Mouse (Mus musculus) forebrain, embryonic 15.5 days (tissue): ENCODE results near the gene Rfc5. TPM values are rescaled to one million over a fixed set of nuclear protein-coding genes. Genes with fewer than 3 reads are reported as not detected.
"Not testable (repeated sequence)": the region's sequence is repeated elsewhere in the genome, so short reads cannot be mapped to it uniquely, and the experiment has no call there.

Experiments
- ATAC-seq: fragments of 200-750 bp; cut with Nextera tagmentation; replicated peaks from 2 replicates; pipeline ENCODE4 v1.8.0; 2017; ENCODE audit warnings: mild to moderate bottlenecking, moderate TSS enrichment, moderate library complexity
- H3K27ac ChIP-seq: fragments of 300-500 bp; sonication (generic); replicated peaks from 2 replicates; pipeline ENCODE4 v1.5.1; 2015; ENCODE audit warnings: mild to moderate bottlenecking, inconsistent platforms
- H3K27me3 ChIP-seq: fragments of 300-500 bp; sonication (generic); 2 replicates; pipeline ENCODE4 v1.6.1; 2015; ENCODE audit warnings: inconsistent platforms
- H3K36me3 ChIP-seq: fragments of 300-500 bp; sonication (generic); 2 replicates; pipeline ENCODE4 v1.6.1; 2015; ENCODE audit warnings: mild to moderate bottlenecking, inconsistent platforms
- H3K4me1 ChIP-seq: fragments of 300-500 bp; sonication (generic); 2 replicates; pipeline ENCODE4 v1.6.1; 2015; ENCODE audit warnings: inconsistent platforms
- H3K4me2 ChIP-seq: fragments of 300-500 bp; sonication (generic); replicated peaks from 2 replicates; pipeline ENCODE4 v1.6.1; 2015; ENCODE audit warnings: mild to moderate bottlenecking, inconsistent platforms
- H3K4me3 ChIP-seq: fragments of 300-500 bp; sonication (generic); 2 replicates; pipeline ENCODE4 v1.5.1; 2015; ENCODE audit warnings: mild to moderate bottlenecking, inconsistent platforms
- H3K9ac ChIP-seq: fragments of 300-500 bp; sonication (generic); replicated peaks from 2 replicates; pipeline ENCODE4 v1.6.1; 2015; ENCODE audit warnings: mild to moderate bottlenecking, inconsistent platforms
- H3K9me3 ChIP-seq: fragments of 300-500 bp; sonication (generic); 2 replicates; pipeline ENCODE4 v1.6.1; 2016; ENCODE audit warnings: inconsistent platforms
- WGBS: fragments of 180-500 bp; shearing (Covaris S2); methylation state at CpG from one replicate; pipeline ENCODE4 v1.1.7; 2015; ENCODE audit warnings: mixed read lengths; 5-methylcytosine and 5-hydroxymethylcytosine counted together
- polyA plus RNA-seq: library from polyadenylated mRNA; unstranded; fragments of >200 nt; fragmentation: Nextera tagmentation; extraction: Ambion mirVana; gene quantifications from 2 replicates; pipeline ENCODE4 v1.2.1, GENCODE M21; 2015

Rfc5 gene
- polyA plus RNA-seq, result 54.5 and 59.3 TPM in 2 replicates

DNA sequence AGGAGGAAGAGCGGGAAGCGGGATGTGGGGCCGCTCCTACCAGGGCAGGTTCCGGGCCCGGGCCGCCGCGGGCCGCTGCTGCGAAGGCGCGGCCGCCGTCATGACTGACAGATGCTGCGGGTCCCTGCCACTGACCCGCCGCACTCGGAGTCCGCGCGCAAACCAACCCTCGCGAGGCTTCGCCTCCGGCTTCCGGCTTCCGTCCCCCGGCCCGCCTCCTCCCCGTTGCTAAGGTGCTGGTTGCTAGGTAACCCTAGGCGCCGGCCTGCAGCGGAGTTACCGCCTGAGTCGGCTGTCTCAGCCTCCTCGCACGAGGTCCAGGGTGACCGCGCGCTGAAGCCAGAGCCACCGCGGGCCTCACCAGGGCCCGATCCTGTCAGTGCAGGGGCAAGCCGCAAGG is at the start of gene Rfc5:
TSS of gene Rfc5 (minus strand) at position 171 of the 400 bp plus-strand sequence.
- Histone ChIP-seq H3K4me3 (peak within 1 kb of the TSS; percentile 97), H3K27ac (peak within 1 kb of the TSS; percentile 69), H3K27me3 (no peaks in the 10 kb centered on the region), H3K9me3 (no peaks in the 10 kb centered on the region), H3K9ac (peak within 1 kb of the TSS; percentile 90), H3K4me1 (peaks cover 13% of the 10 kb centered on the region), H3K4me2 (peak within 1 kb of the TSS; percentile 75), H3K36me3 (peaks cover 14% of the 10 kb centered on the region)
- under 1% methylated on average over 44 of the region's 44 CpGs for WGBS
- ATAC-seq, result peak; percentile 97

- H3K9me3 ChIP-seq, H3K9ac ChIP-seq, H3K4me2 ChIP-seq, H3K4me3 ChIP-seq, H3K4me1 ChIP-seq, H3K27me3 ChIP-seq, H3K27ac ChIP-seq, ATAC-seq, H3K36me3 ChIP-seq: not testable (repeated sequence)
- WGBS, result 96% methylated on average over 7 of the region's 7 CpGs
Observed at GRCm38 (mm10) chr5:117433501-117433900, 44.7 kb upstream of the Rfc5 start.

- Histone ChIP-seq H3K9me3 (no peaks in the 10 kb centered on the region), H3K27me3 (no peaks in the 10 kb centered on the region), H3K4me3 (no peak overlapping the region), H3K4me1 (peaks cover 22% of the 10 kb centered on the region), H3K4me2 (no peak overlapping the region), H3K27ac (no peak overlapping the region), H3K9ac (no peak overlapping the region), H3K36me3 (no peaks in the 10 kb centered on the region)
- ATAC-seq, result no peak
- WGBS, result 84% methylated on average over 2 of the region's 2 CpGs
Observed at GRCm38 (mm10) chr5:117417442-117417841, 28.6 kb upstream of the Rfc5 start.

- Histone ChIP-seq H3K27me3 (no peaks in the 10 kb centered on the region), H3K4me2 (peak overlapping the region; percentile 81), H3K9ac (peak overlapping the region; percentile 69), H3K4me1 (peaks cover 22% of the 10 kb centered on the region), H3K4me3 (peak overlapping the region; percentile 73), H3K36me3 (no peaks in the 10 kb centered on the region), H3K9me3 (no peaks in the 10 kb centered on the region), H3K27ac (peak overlapping the region; percentile 94)
- no peak for ATAC-seq
- 19% methylated on average over 19 of the region's 19 CpGs for WGBS
Observed at GRCm38 (mm10) chr5:117415011-117415912, 26.4 kb upstream of the Rfc5 start.

DNA sequence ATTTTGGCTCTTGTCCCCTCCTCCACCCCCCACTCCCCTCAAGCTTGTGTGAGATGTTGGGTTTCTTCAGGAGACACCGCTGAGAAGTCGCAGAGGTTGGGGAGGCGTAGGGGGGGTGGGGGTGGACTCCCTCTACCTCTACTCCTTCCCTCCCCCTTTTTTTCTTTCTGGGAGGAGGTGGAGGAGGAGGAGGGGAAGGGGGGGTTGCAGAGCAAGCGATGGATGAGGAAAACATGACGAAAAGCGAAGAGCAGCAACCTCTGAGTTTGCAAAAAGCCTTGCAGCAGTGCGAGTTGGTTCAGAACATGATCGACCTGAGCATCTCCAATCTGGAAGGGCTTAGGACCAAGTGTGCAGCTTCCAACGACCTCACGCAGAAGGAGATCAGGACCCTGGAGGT is 25.8 kb upstream of the Rfc5 start:
- H3K36me3 ChIP-seq, result no peaks in the 10 kb centered on the region
- peak overlapping the region; percentile 73 for H3K4me3 ChIP-seq
- no peaks in the 10 kb centered on the region for H3K27me3 ChIP-seq
- peak overlapping the region; percentile 94 for H3K27ac ChIP-seq
- no peak; the same call in 1 of the 2 replicates for ATAC-seq
- no peaks in the 10 kb centered on the region for H3K9me3 ChIP-seq
- H3K4me1 ChIP-seq, result peaks cover 22% of the 10 kb centered on the region
- peak overlapping the region; percentile 69 for H3K9ac ChIP-seq
- peak overlapping the region; percentile 81 for H3K4me2 ChIP-seq
- under 1% methylated on average over 10 of the region's 10 CpGs for WGBS

- H3K36me3 ChIP-seq, result no peaks in the 10 kb centered on the region
Observed at GRCm38 (mm10) chr5:117413507-117414501, 25.0 kb upstream of the Rfc5 start, which contains the start of gene Ksr2. Gene Ksr2, plus strand, starts transcription at chr5:117414000.

GRCm38 (mm10) chr5:117409369-117409768 is 20.5 kb upstream of the Rfc5 start:
- H3K9me3 ChIP-seq, result no peaks in the 10 kb centered on the region
- H3K27ac ChIP-seq, result no peak overlapping the region
- H3K4me2 ChIP-seq, result no peak overlapping the region
- H3K4me3 ChIP-seq, result no peak overlapping the region
- H3K4me1 ChIP-seq, result peaks cover 4% of the 10 kb centered on the region
- no peak overlapping the region for H3K9ac ChIP-seq
- 78% methylated on average over 6 of the region's 6 CpGs for WGBS
- ATAC-seq, result no peak
- H3K27me3 ChIP-seq, result no peaks in the 10 kb centered on the region
- H3K36me3 ChIP-seq, result no peaks in the 10 kb centered on the region

More at GRCm38 (mm10) chr5:117413507-117414501, 25.0 kb upstream of the Rfc5 start, which contains the start of gene Ksr2:
- Histone ChIP-seq H3K4me3 (peak within 1 kb of the TSS; percentile 73), H3K4me2 (peak within 1 kb of the TSS; percentile 81), H3K9ac (peak within 1 kb of the TSS; percentile 69), H3K4me1 (peaks cover 22% of the 10 kb centered on the region), H3K9me3 (no peaks in the 10 kb centered on the region), H3K27ac (peak within 1 kb of the TSS; percentile 94), H3K27me3 (no peaks in the 10 kb centered on the region)
- WGBS, result under 1% methylated on average over 78 of the region's 89 CpGs
- peak; percentile 93 for ATAC-seq

GRCm38 (mm10) chr5:117408216-117408615 is 19.4 kb upstream of the Rfc5 start:
- no peaks in the 10 kb centered on the region for H3K36me3 ChIP-seq
- no peak for ATAC-seq
- WGBS, result 75% methylated on average over 4 of the region's 4 CpGs

DNA sequence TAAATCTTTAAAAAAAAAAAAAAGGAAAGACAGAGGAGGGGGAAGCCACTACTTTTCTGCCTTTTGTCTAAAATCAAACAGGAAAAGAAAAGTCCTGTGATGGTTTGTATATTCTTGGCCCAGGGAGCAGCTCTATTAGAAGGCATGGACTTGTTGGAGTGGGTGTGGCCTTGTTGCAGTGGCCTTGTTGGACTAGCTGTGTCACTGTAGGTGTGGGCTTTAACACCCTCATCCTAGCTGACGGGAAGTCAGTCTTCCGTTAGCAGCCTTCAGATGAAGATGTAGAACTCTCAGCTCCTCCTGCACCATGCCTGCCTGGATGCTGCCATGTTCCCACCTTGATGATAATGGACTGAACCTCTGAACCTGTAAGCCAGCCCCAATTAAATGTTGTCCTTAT is 15.8 kb upstream of the Rfc5 start:
- ATAC-seq, H3K4me1 ChIP-seq, H3K9me3 ChIP-seq, H3K36me3 ChIP-seq, H3K4me3 ChIP-seq, H3K27ac ChIP-seq, H3K9ac ChIP-seq, H3K27me3 ChIP-seq, H3K4me2 ChIP-seq: not testable (repeated sequence)
- WGBS, result 92% methylated on average over 2 of the region's 2 CpGs

More at GRCm38 (mm10) chr5:117408216-117408615, 19.4 kb upstream of the Rfc5 start:
- no peaks in the 10 kb centered on the region for H3K9me3 ChIP-seq
- H3K4me3 ChIP-seq, result no peak overlapping the region
- H3K27ac ChIP-seq, result no peak overlapping the region
- H3K27me3 ChIP-seq, result no peaks in the 10 kb centered on the region
- no peak overlapping the region for H3K4me2 ChIP-seq
- no peak overlapping the region for H3K9ac ChIP-seq
- H3K4me1 ChIP-seq, result peaks cover 2% of the 10 kb centered on the region

DNA sequence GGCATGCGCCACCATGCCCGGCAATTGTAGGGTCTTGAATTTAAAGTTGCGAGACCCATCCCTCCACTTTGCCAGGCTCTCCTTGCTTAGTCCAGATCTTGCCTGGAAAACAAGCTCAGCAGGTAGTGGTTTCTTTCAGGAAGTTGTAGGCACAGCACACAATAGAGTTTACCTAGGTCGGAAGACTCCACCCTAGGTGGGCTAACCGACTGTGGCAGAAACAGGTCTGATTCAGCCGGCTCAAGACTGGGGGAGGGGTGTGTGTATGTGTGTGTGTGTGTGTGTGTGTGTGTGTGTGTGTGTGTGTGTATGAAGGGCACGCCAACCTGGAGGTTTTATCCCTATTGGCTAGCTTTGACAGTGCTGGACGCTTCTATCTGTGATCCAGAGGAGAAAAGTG is 14.8 kb upstream of the Rfc5 start:
- Histone ChIP-seq H3K27me3 (no peaks in the 10 kb centered on the region), H3K9me3 (no peaks in the 10 kb centered on the region), H3K27ac (no peak overlapping the region), H3K4me2 (no peak overlapping the region), H3K4me3 (no peak overlapping the region), H3K36me3 (no peaks in the 10 kb centered on the region), H3K9ac (no peak overlapping the region), H3K4me1 (no peaks in the 10 kb centered on the region)
- ATAC-seq, result no peak
- 88% methylated on average over 8 of the region's 8 CpGs for WGBS

DNA sequence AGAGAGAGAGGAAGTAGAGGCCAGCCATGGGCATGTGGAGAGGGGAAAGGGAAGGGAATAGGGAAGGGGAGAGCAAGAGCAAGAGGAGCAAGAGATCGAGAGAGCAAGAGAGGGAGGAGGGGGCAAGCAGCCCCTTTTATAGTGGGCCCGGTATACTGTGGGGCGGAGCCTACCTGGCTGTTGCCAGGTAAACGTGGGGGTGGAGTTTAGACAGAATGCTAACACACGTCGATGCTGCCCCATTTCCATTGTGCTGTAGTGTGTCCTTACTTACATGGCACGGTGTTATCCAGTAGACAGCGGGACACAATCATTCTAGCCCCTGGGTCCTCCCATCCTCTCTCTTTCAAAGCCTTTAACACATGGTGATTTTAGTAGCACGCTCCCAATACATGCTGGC is 10.4 kb upstream of the Rfc5 start:
- WGBS, result 84% methylated on average over 9 of the region's 9 CpGs
- H3K27me3 ChIP-seq, result no peaks in the 10 kb centered on the region
- no peaks in the 10 kb centered on the region for H3K4me1 ChIP-seq
- ATAC-seq, result no peak
- H3K27ac ChIP-seq, result no peak overlapping the region
- H3K9ac ChIP-seq, result no peak overlapping the region
- no peak overlapping the region for H3K4me2 ChIP-seq
- H3K36me3 ChIP-seq, result no peaks in the 10 kb centered on the region
- no peak overlapping the region for H3K4me3 ChIP-seq
- no peaks in the 10 kb centered on the region for H3K9me3 ChIP-seq
